Mouse (Mus musculus): ENCODE data around the gene Olfr1368. TPM values are rescaled to one million over a fixed set of nuclear protein-coding genes. Genes with fewer than 3 reads are reported as not detected.
"Not testable (repeated sequence)": the region's sequence is repeated elsewhere in the genome, so short reads cannot be mapped to it uniquely, and the experiment has no call there.

The Olfr1368 gene
- polyA plus RNA-seq, 1 experiment from 2014 or later: not detected

DNA sequence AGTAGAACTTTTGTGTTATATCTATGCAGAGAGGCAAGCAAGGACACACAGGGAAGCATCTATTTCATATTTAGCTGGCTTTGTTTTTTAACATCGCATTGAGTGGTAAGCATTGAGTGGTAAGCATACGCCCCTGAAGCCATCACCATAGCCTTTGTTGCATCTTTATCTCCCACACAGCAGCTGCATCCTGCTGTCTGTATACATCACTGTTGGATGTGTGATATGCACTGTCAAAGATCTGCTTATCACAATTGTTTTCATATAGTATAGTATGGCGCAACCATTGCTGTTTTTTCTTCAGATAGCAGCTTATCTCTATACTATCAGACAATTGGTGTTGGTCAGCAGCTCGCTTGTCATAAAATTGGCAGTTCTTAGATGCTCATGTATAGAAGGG is 31.5 kb downstream of the Olfr1368 start:
- DNase-seq (ENCODE audit: low spot score) (no peak), ATAC-seq (ENCODE audit: low FRiP score) (no peak)
- Histone ChIP-seq H3K9ac (ENCODE audit: low read depth, low read length) (no peak overlapping the region), H3K27ac (ENCODE audit: low read depth, low read length) (no peak overlapping the region), H3K36me3 (ENCODE audit: control insufficient read depth, insufficient read depth, low read length) (no peaks in the 10 kb centered on the region), H3K9me3 (ENCODE audit: control insufficient read depth, low read length) (no peaks in the 10 kb centered on the region), H3K27me3 (ENCODE audit: control insufficient read depth, insufficient read depth, low read length) (no peaks in the 10 kb centered on the region), H3K4me3 (ENCODE audit: low read depth, low read length) (no peak overlapping the region), H3K4me1 (replicated peaks; ENCODE audit: control insufficient read depth, insufficient read depth, low read length) (no peaks in the 10 kb centered on the region), H3K4me2 (replicated peaks; ENCODE audit: low read depth, low read length) (no peak overlapping the region)
- WGBS: 85% methylated on average over 4 of the region's 4 CpGs

DNA sequence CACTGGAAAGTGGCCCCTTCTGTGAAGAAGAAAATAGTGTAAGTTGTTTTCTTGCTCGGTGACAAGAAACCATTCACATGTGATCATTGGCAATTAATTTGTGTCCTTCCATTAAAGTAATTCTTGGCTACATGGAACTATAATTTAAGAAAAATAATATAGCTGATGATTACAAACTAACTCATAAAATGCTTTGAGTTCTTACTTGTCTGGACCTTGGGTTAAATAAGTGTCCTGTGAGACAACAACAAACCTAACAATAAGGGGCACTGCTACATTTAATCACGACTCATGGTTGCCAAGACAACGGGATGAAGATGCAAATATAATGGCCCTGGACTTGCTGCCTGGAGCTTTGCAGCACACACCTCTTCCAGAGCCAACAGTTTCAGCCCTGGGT is 34.5 kb downstream of the Olfr1368 start, which contains the start of gene Olfr1369-ps1:
Olfr1369-ps1 (plus strand) TSS at position 301 of the 400 bp plus-strand sequence.
- H3K36me3 ChIP-seq (ENCODE audit: control insufficient read depth, insufficient read depth, low read length); H3K4me1 ChIP-seq (replicated peaks; ENCODE audit: control insufficient read depth, insufficient read depth, low read length); H3K27ac ChIP-seq (ENCODE audit: low read depth, low read length); H3K4me2 ChIP-seq (replicated peaks; ENCODE audit: low read depth, low read length); H3K9me3 ChIP-seq (ENCODE audit: control insufficient read depth, low read length); ATAC-seq (ENCODE audit: low FRiP score); H3K9ac ChIP-seq (ENCODE audit: low read depth, low read length); H3K4me3 ChIP-seq (ENCODE audit: low read depth, low read length); H3K27me3 ChIP-seq (ENCODE audit: control insufficient read depth, insufficient read depth, low read length): not testable (repeated sequence)
- WGBS: 77% methylated on average over 3 of the region's 3 CpGs
- peak; percentile 1 for DNase-seq (ENCODE audit: low spot score)

DNA sequence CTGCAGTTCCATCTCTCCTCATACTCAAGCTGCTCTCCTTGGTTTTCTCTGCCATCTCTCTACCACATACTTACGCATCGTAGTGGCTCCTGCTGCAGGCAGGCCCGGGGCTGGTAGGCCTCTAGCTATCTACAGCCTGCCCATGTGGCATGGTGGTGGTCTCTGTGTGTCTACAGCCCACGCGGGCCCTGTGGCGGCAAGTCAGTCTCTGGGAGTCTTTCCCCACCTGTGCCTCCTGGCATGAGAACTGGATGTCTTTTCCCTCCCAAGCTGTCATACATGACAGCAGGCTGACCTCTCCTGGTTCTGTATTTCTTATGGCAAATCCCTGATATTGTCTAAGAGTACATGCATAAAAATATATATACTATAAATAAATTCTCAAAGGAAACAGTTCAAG is 35.2 kb downstream of the Olfr1368 start:
- Histone ChIP-seq H3K27ac (ENCODE audit: low read depth, low read length) (no peak overlapping the region), H3K9ac (ENCODE audit: low read depth, low read length) (no peak overlapping the region), H3K4me1 (replicated peaks; ENCODE audit: control insufficient read depth, insufficient read depth, low read length) (no peaks in the 10 kb centered on the region), H3K9me3 (ENCODE audit: control insufficient read depth, low read length) (no peaks in the 10 kb centered on the region), H3K4me3 (ENCODE audit: low read depth, low read length) (no peak overlapping the region), H3K27me3 (ENCODE audit: control insufficient read depth, insufficient read depth, low read length) (no peaks in the 10 kb centered on the region), H3K36me3 (ENCODE audit: control insufficient read depth, insufficient read depth, low read length) (no peaks in the 10 kb centered on the region), H3K4me2 (replicated peaks; ENCODE audit: low read depth, low read length) (no peak overlapping the region)
- no peak for ATAC-seq (ENCODE audit: low FRiP score)
- DNase-seq (ENCODE audit: low spot score): no peak
- WGBS: 89% methylated on average over 6 of the region's 6 CpGs

DNA sequence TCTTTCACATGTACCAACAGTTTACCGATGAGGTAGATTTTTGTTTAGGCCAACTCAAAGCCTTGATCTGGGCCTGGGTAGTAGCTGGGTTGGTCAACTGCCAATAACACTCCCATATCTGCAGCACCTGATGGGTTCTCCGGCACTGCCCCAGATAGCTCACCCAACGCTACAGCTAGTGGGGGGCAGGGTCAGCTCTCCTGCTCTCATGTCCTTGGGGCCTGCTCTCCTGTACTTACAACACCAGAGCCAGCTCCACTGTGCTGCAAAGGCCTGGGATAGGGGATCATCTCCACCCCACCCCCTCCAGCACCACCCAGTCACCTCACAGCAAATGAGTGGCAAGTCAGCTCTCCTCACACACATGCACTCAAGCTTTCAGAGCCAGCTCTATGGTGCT is 35.9 kb downstream of the Olfr1368 start:
- no peak overlapping the region for H3K4me3 ChIP-seq (ENCODE audit: low read depth, low read length)
- WGBS: 97% methylated on average over 3 of the region's 3 CpGs
- H3K27ac ChIP-seq (ENCODE audit: low read depth, low read length): no peak overlapping the region
- no peak overlapping the region for H3K4me2 ChIP-seq (replicated peaks; ENCODE audit: low read depth, low read length)
- H3K27me3 ChIP-seq (ENCODE audit: control insufficient read depth, insufficient read depth, low read length): no peaks in the 10 kb centered on the region
- H3K9ac ChIP-seq (ENCODE audit: low read depth, low read length): no peak overlapping the region
- no peaks in the 10 kb centered on the region for H3K9me3 ChIP-seq (ENCODE audit: control insufficient read depth, low read length)
- DNase-seq (ENCODE audit: low spot score) (no peak), ATAC-seq (ENCODE audit: low FRiP score) (no peak)
- H3K4me1 ChIP-seq (replicated peaks; ENCODE audit: control insufficient read depth, insufficient read depth, low read length): no peaks in the 10 kb centered on the region
- H3K36me3 ChIP-seq (ENCODE audit: control insufficient read depth, insufficient read depth, low read length): no peaks in the 10 kb centered on the region

Other genes with a start within 250 kb of the Olfr1368 start
- not detected in 2 replicates for gene Olfr1370, start 70.9 kb downstream of the Olfr1368 start, polyA plus RNA-seq (2014; fragmentation: Nextera tagmentation; extraction: Ambion mirVana)
- gene Olfr1369-ps1, start 34.4 kb downstream of the Olfr1368 start, polyA plus RNA-seq (2014; fragmentation: Nextera tagmentation; extraction: Ambion mirVana): 0.04 TPM in 1 of 2 replicates, not detected in the other
- not detected in 2 replicates for gene Olfr263, start 16.2 kb downstream of the Olfr1368 start, polyA plus RNA-seq (2014; fragmentation: Nextera tagmentation; extraction: Ambion mirVana)
- 133 and 144 TPM in 2 replicates for gene Trim27, start 33.6 kb upstream of the Olfr1368 start, polyA plus RNA-seq (2014; fragmentation: Nextera tagmentation; extraction: Ambion mirVana)
- gene Gpx5, start 146.9 kb upstream of the Olfr1368 start, polyA plus RNA-seq (2014; fragmentation: Nextera tagmentation; extraction: Ambion mirVana): not detected in 2 replicates
- 0.32 TPM in 1 of 2 replicates, not detected in the other for gene Gpx6, start 166.3 kb upstream of the Olfr1368 start, polyA plus RNA-seq (2014; fragmentation: Nextera tagmentation; extraction: Ambion mirVana)
- gene Olfr1367, start 201.0 kb upstream of the Olfr1368 start, polyA plus RNA-seq (2014; fragmentation: Nextera tagmentation; extraction: Ambion mirVana): not detected in 2 replicates
- 18.7 and 20.3 TPM in 2 replicates for gene Zscan12, start 217.0 kb upstream of the Olfr1368 start, polyA plus RNA-seq (2014; fragmentation: Nextera tagmentation; extraction: Ambion mirVana)